Mouse (Mus musculus) intestine, embryonic 14.5 days (tissue): Measurements from ENCODE around the gene Ccnk. TPM values are rescaled to one million over a fixed set of nuclear protein-coding genes. Genes with fewer than 3 reads are reported as not detected.

ENCODE experiments used
- ATAC-seq: fragments of 200-750 bp; cut with Nextera tagmentation; replicated peaks from 2 replicates; pipeline ENCODE4 v1.8.0; 2017; ENCODE audit warnings: low read depth, moderate number of reproducible peaks, moderate TSS enrichment, moderate library complexity; ENCODE audit not compliant: low FRiP score, low TSS enrichment
- DNase-seq: peaks from one replicate; pipeline ENCODE4 v3.0.0-alpha.2; 2018; ENCODE audit warnings: low spot score
- H3K27ac ChIP-seq: fragments of 300-500 bp; sonication (generic); 2 replicates; pipeline ENCODE4 v1.5.1; 2014; ENCODE audit warnings: low read depth, mild to moderate bottlenecking, control low read depth
- H3K27me3 ChIP-seq: fragments of 300-500 bp; sonication (generic); replicated peaks from 2 replicates; pipeline ENCODE4 v1.6.1; 2014; ENCODE audit warnings: low read length, control low read depth; ENCODE audit not compliant: control insufficient read depth, insufficient read depth
- H3K36me3 ChIP-seq: fragments of 300-500 bp; sonication (generic); 2 replicates; pipeline ENCODE4 v1.6.1; 2014; ENCODE audit warnings: low read length, control low read depth; ENCODE audit not compliant: control insufficient read depth, insufficient read depth
- H3K4me1 ChIP-seq: fragments of 300-500 bp; sonication (generic); replicated peaks from 2 replicates; pipeline ENCODE4 v1.6.1; 2014; ENCODE audit warnings: low read length, control low read depth, mixed read lengths; ENCODE audit not compliant: control insufficient read depth, insufficient read depth
- H3K4me2 ChIP-seq: fragments of 300-500 bp; sonication (generic); 2 replicates; pipeline ENCODE4 v1.6.1; 2014; ENCODE audit warnings: low read length
- H3K4me3 ChIP-seq: fragments of 300-500 bp; sonication (generic); 2 replicates; pipeline ENCODE4 v1.5.1; 2014; ENCODE audit warnings: low read depth, low read length, control low read depth, mixed read lengths
- H3K9ac ChIP-seq: fragments of 300-500 bp; sonication (generic); 2 replicates; pipeline ENCODE4 v1.6.1; 2014; ENCODE audit warnings: mild to moderate bottlenecking, low read length
- H3K9me3 ChIP-seq: fragments of 300-500 bp; sonication (generic); 2 replicates; pipeline ENCODE4 v1.6.1; 2016; ENCODE audit warnings: low read length, control low read depth; ENCODE audit not compliant: control insufficient read depth
- WGBS: fragments of 180-500 bp; shearing (Covaris S2); extraction: QIAGEN DNeasy Blood & Tissue Kit; methylation state at CpG from one replicate; pipeline ENCODE4 v1.1.7; 2014; 5-methylcytosine and 5-hydroxymethylcytosine counted together
- polyA plus RNA-seq: library from polyadenylated mRNA; unstranded; fragments of >200 nt; fragmentation: Nextera tagmentation; extraction: Ambion mirVana; gene quantifications from 2 replicates; pipeline ENCODE4 v1.2.1, GENCODE M21; 2014

Ccnk gene
- polyA plus RNA-seq, 1 experiment from 2014 or later = 5.1 TPM

DNA sequence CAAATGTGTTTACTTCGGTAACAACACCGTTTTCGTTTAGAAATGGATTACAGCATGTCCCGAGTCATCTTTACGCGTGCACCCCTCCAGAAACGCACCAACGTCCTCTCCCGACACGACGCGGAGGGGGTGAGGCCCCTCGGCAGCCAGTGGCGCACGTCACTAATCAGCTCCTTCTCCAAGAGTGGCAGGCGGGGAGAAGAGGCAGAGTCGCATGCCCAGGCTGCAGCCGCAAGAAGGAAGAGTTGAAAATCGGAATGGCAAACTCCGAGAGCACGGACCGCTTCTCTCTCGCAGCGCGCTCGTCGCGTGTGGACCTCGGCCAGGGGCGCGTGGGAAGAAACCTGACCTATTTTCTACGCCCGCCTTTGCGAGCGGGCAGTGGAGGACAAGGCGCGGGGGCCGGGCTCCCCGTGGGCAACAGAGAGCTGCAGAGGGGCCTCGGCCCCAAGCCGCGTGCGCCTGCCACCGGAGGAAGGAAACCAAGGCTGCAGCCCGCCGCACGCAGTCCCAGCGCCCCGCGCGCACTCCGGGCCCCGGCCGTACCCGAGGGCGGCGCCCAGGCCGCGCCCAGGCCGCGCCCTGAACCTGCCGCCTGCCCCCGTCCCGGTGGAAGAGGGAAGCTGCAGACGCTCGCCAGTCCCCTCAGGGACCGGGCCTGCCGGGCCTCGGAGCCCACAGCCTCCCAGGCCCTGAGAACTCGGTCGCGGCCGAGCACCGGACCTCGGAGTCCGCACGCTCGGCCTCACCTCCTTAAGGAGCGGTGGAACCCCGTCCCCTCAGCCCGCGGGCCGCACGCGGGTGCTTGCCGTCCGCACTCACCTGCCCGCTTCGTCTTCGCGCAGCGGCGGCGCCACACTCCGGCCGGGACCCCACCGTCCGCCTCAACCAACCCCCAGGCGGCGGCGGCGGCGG lies 791 bp upstream of the Ccnk start:
- DNase-seq = peak; percentile 75
- Histone ChIP-seq H3K27me3 (no peaks in the 10 kb centered on the region), H3K4me1 (peaks cover 24% of the 10 kb centered on the region), H3K36me3 (peaks cover 22% of the 10 kb centered on the region), H3K9ac (peak overlapping the region; percentile 92), H3K4me2 (peak overlapping the region; percentile 84), H3K4me3 (peak overlapping the region; percentile 67), H3K9me3 (no peaks in the 10 kb centered on the region), H3K27ac (peak overlapping the region; percentile 90)
- peak; percentile 32 for ATAC-seq
- under 1% methylated on average over 100 of the region's 103 CpGs for WGBS

DNA sequence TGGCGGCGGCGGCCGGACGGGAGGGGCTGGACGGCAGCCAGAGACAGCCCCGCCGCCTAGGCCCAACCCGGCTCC lies 296 bp upstream of the Ccnk start, which contains the start of gene Setd3:
Setd3 (minus strand) TSS at position 69 of the 75 bp plus-strand sequence.
- DNase-seq (no peak), ATAC-seq (no peak)
- H3K9ac ChIP-seq = peak within 1 kb of the TSS; percentile 92
- peak within 1 kb of the TSS; percentile 67 for H3K4me3 ChIP-seq
- peaks cover 26% of the 10 kb centered on the region for H3K36me3 ChIP-seq
- peak within 1 kb of the TSS; percentile 97 for H3K4me2 ChIP-seq
- H3K27me3 ChIP-seq = no peaks in the 10 kb centered on the region
- H3K4me1 ChIP-seq = peaks cover 24% of the 10 kb centered on the region
- WGBS = 0% methylated on average over 7 of the region's 9 CpGs
- no peaks in the 10 kb centered on the region for H3K9me3 ChIP-seq
- H3K27ac ChIP-seq = peak within 1 kb of the TSS; percentile 90

GRCm38 (mm10) chr12:108181716-108182115 lies 2.3 kb downstream of the Ccnk start:
- no peak overlapping the region for H3K27ac ChIP-seq
- DNase-seq (no peak), ATAC-seq (no peak)
- no peaks in the 10 kb centered on the region for H3K27me3 ChIP-seq
- H3K36me3 ChIP-seq = peaks cover 46% of the 10 kb centered on the region
- H3K4me3 ChIP-seq = no peak overlapping the region
- WGBS = 93% methylated on average over 6 of the region's 6 CpGs
- H3K4me2 ChIP-seq = no peak overlapping the region
- H3K9me3 ChIP-seq = no peaks in the 10 kb centered on the region
- peaks cover 18% of the 10 kb centered on the region for H3K4me1 ChIP-seq
- no peak overlapping the region for H3K9ac ChIP-seq

- H3K9ac ChIP-seq = no peak overlapping the region
- no peak overlapping the region for H3K4me2 ChIP-seq
- no peaks in the 10 kb centered on the region for H3K9me3 ChIP-seq
- ATAC-seq (no peak), DNase-seq (no peak)
- peaks cover 88% of the 10 kb centered on the region for H3K36me3 ChIP-seq
- no peaks in the 10 kb centered on the region for H3K27me3 ChIP-seq
- 94% methylated on average over 6 of the region's 6 CpGs for WGBS
- H3K4me3 ChIP-seq = no peak overlapping the region
- no peak overlapping the region for H3K27ac ChIP-seq
- no peaks in the 10 kb centered on the region for H3K4me1 ChIP-seq
These were observed 8.2 kb downstream of the Ccnk start for GRCm38 (mm10) chr12:108187541-108188091.

- Histone ChIP-seq H3K36me3 (peaks cover 94% of the 10 kb centered on the region), H3K4me2 (no peak overlapping the region), H3K27ac (no peak overlapping the region), H3K9me3 (no peaks in the 10 kb centered on the region), H3K9ac (no peak overlapping the region), H3K27me3 (no peaks in the 10 kb centered on the region), H3K4me1 (no peaks in the 10 kb centered on the region), H3K4me3 (no peak overlapping the region)
- 84% methylated on average over 5 of the region's 5 CpGs for WGBS
- ATAC-seq = no peak
- DNase-seq = no peak
These were observed 14.5 kb downstream of the Ccnk start for GRCm38 (mm10) chr12:108193878-108194277.

DNA sequence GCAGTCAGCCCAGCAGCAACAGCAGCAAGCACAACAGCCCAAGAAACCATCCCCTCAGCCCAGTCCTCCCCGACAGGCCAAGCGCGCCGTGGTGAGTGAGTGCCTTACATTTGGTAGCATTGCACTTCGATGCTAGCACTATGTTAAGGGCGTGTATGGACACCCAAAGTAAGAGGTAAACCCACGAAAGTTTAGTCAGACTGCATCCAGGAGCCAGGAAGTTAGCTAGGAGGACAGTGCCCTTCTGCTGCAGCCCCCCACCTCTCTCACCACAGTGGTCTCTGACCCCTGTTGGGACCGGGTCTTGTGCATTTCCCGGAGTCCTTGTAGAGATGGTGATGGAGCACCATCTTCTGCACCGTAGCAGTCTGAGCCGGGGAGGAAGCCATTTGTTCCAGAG lies 16.4 kb downstream of the Ccnk start:
- Histone ChIP-seq H3K4me2 (no peak overlapping the region), H3K9ac (no peak overlapping the region), H3K4me3 (no peak overlapping the region), H3K27me3 (no peaks in the 10 kb centered on the region), H3K4me1 (no peaks in the 10 kb centered on the region), H3K36me3 (peaks cover 95% of the 10 kb centered on the region), H3K27ac (no peak overlapping the region), H3K9me3 (no peaks in the 10 kb centered on the region)
- WGBS = 94% methylated on average over 11 of the region's 11 CpGs
- DNase-seq = no peak
- no peak for ATAC-seq

DNA sequence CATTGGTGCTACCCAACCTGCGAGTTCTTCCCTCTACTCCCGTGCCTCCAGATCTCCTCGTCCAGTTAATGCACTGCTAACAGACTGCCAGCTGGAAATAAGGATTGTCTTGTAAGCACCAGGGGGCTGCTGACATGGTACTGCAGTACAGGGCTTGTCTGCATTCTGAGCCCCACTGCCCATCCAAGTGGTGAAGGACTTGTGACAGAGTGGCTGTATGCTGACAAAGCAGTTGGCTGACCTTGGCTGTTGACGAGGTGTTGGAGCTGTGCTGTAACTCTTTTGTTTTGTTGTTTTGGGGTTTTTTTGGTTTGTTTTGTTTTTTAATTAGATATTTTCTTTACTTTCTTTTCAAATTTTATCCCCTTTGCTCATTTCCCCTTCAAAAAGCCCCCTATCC lies 19.1 kb downstream of the Ccnk start:
- no peaks in the 10 kb centered on the region for H3K27me3 ChIP-seq
- H3K4me2 ChIP-seq = no peak overlapping the region
- ATAC-seq (no peak), DNase-seq (no peak)
- H3K36me3 ChIP-seq = peaks cover 93% of the 10 kb centered on the region
- no peak overlapping the region for H3K27ac ChIP-seq
- H3K9ac ChIP-seq = no peak overlapping the region
- WGBS = 91% methylated on average over 4 of the region's 4 CpGs
- no peaks in the 10 kb centered on the region for H3K9me3 ChIP-seq
- H3K4me1 ChIP-seq = no peaks in the 10 kb centered on the region
- H3K4me3 ChIP-seq = no peak overlapping the region

DNA sequence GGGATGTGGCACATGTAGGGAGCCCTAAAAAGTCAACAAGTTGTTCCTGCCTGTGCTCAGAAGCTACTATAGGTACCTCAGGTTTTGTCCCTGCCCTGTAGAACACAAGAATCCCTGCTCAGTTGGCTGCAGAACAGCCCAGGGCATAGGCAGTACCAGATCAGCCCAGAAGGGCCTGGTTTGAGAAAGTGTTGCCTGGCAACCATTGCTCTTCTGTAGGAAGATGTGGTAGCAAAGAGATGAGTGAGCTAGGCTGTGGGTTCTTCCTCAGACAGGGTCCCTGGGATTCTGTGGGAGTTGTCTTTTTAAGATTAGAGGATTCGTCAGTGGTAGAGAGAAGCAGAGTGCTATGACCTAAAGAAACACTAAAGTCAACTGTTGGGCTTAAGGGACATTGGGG lies 20.7 kb downstream of the Ccnk start:
- H3K9ac ChIP-seq = no peak overlapping the region
- H3K27me3 ChIP-seq = no peaks in the 10 kb centered on the region
- no peak for DNase-seq
- H3K36me3 ChIP-seq = peaks cover 93% of the 10 kb centered on the region
- no peak overlapping the region for H3K4me2 ChIP-seq
- H3K9me3 ChIP-seq = no peaks in the 10 kb centered on the region
- no peak for ATAC-seq
- 87% methylated on average over 1 of the region's 1 CpGs for WGBS
- no peaks in the 10 kb centered on the region for H3K4me1 ChIP-seq
- H3K27ac ChIP-seq = no peak overlapping the region
- H3K4me3 ChIP-seq = no peak overlapping the region

DNA sequence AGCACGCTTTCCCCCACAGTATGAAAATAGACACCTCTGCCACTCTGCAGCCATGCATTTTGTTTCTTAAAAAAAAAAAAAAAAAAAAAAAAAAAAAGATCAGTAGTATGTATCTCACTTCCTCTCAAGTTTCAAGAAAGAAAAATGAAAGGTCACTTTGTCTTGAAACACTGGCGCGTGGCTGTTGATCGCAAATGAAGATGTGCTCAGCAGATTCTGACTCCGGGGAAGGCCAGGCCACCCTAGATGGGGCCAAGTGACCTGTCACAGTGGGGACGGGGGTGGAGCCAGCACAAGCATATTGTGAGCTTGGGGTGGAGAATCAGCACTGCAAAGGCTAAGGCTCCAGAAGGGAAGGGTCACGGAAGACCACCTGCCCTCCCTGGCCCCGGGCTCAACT lies 24.5 kb downstream of the Ccnk start:
- Histone ChIP-seq H3K27me3 (no peaks in the 10 kb centered on the region), H3K36me3 (peaks cover 72% of the 10 kb centered on the region), H3K27ac (no peak overlapping the region), H3K4me2 (no peak overlapping the region), H3K4me3 (no peak overlapping the region), H3K4me1 (no peaks in the 10 kb centered on the region; the same call in 1 of the 2 replicates), H3K9ac (no peak overlapping the region), H3K9me3 (no peaks in the 10 kb centered on the region)
- DNase-seq = no peak
- ATAC-seq = no peak
- 75% methylated on average over 8 of the region's 8 CpGs for WGBS
